Mouse (Mus musculus) midbrain, embryonic 11.5 days (tissue): ENCODE data around the gene Mapt. TPM values are rescaled to one million over a fixed set of nuclear protein-coding genes. Genes with fewer than 3 reads are reported as not detected.

ENCODE experiments used
- ATAC-seq: fragments of 200-750 bp; cut with Nextera tagmentation; 2 replicates; pipeline ENCODE4 v1.8.0; 2017; ENCODE audit warnings: moderate TSS enrichment, moderate library complexity; ENCODE audit not compliant: low FRiP score
- DNase-seq: peaks from one replicate; pipeline ENCODE4 v3.0.0; 2015; ENCODE audit warnings: low spot score; ENCODE audit errors: missing footprints
- H3K27ac ChIP-seq: fragments of 300-500 bp; sonication (generic); 2 replicates; pipeline ENCODE4 v1.5.1; 2014; ENCODE audit warnings: low read depth, low read length
- H3K27me3 ChIP-seq: fragments of 300-500 bp; sonication (generic); 2 replicates; pipeline ENCODE4 v1.6.1; 2014; ENCODE audit warnings: mild to moderate bottlenecking, low read length, moderate library complexity, mixed read lengths; ENCODE audit not compliant: control insufficient read depth, insufficient read depth
- H3K36me3 ChIP-seq: fragments of 300-500 bp; sonication (generic); 2 replicates; pipeline ENCODE4 v1.6.1; 2014; ENCODE audit warnings: mild to moderate bottlenecking, low read length, moderate library complexity, mixed read lengths; ENCODE audit not compliant: control insufficient read depth, insufficient read depth
- H3K4me1 ChIP-seq: fragments of 300-500 bp; sonication (generic); 2 replicates; pipeline ENCODE4 v1.6.1; 2014; ENCODE audit warnings: low read length; ENCODE audit not compliant: control insufficient read depth, insufficient read depth
- H3K4me2 ChIP-seq: fragments of 300-500 bp; sonication (generic); 2 replicates; pipeline ENCODE4 v1.6.1; 2014; ENCODE audit warnings: mild to moderate bottlenecking, moderate library complexity
- H3K4me3 ChIP-seq: fragments of 300-500 bp; sonication (generic); 2 replicates; pipeline ENCODE4 v1.5.1; 2014; ENCODE audit warnings: low read depth, low read length
- H3K9ac ChIP-seq: fragments of 300-500 bp; sonication (generic); 2 replicates; pipeline ENCODE4 v1.6.1; 2014; ENCODE audit warnings: low read length
- H3K9me3 ChIP-seq: fragments of 300-500 bp; sonication (generic); 2 replicates; pipeline ENCODE4 v1.6.1; 2016; ENCODE audit warnings: low read length; ENCODE audit not compliant: control insufficient read depth
- WGBS: fragments of 180-500 bp; shearing (Covaris S2); extraction: QIAGEN DNeasy Blood & Tissue Kit; methylation state at CpG from one replicate; pipeline ENCODE4 v1.1.7; 2014; 5-methylcytosine and 5-hydroxymethylcytosine counted together
- polyA plus RNA-seq: library from polyadenylated mRNA; unstranded; fragments of >200 nt; fragmentation: Nextera tagmentation; extraction: Ambion mirVana; gene quantifications from 2 replicates; pipeline ENCODE4 v1.2.1, GENCODE M21; 2014

Mapt gene
- polyA plus RNA-seq, 1 experiment from 2014 or later = 71.6 TPM

GRCm38 (mm10) chr11:104264683-104265082 is 33.5 kb downstream of the Mapt start:
- Histone ChIP-seq H3K4me1 (no peaks in the 10 kb centered on the region), H3K27ac (no peak overlapping the region), H3K27me3 (no peaks in the 10 kb centered on the region), H3K36me3 (no peaks in the 10 kb centered on the region), H3K9me3 (no peaks in the 10 kb centered on the region), H3K9ac (no peak overlapping the region), H3K4me2 (no peak overlapping the region), H3K4me3 (no peak overlapping the region)
- 84% methylated on average over 6 of the region's 6 CpGs for WGBS
- ATAC-seq (no peak), DNase-seq (no peak)

GRCm38 (mm10) chr11:104265669-104266068 is 34.5 kb downstream of the Mapt start:
- no peaks in the 10 kb centered on the region for H3K36me3 ChIP-seq
- H3K27me3 ChIP-seq = no peaks in the 10 kb centered on the region
- no peak overlapping the region for H3K4me2 ChIP-seq
- H3K9me3 ChIP-seq = no peaks in the 10 kb centered on the region
- ATAC-seq (no peak), DNase-seq (no peak)
- H3K4me3 ChIP-seq = no peak overlapping the region
- H3K9ac ChIP-seq = no peak overlapping the region
- no peak overlapping the region for H3K27ac ChIP-seq
- H3K4me1 ChIP-seq = no peaks in the 10 kb centered on the region

- Histone ChIP-seq H3K9ac (no peak overlapping the region), H3K4me2 (no peak overlapping the region), H3K9me3 (no peaks in the 10 kb centered on the region), H3K27ac (no peak overlapping the region), H3K36me3 (no peaks in the 10 kb centered on the region), H3K4me3 (no peak overlapping the region), H3K4me1 (no peaks in the 10 kb centered on the region), H3K27me3 (no peaks in the 10 kb centered on the region)
- ATAC-seq (no peak), DNase-seq (no peak)
- WGBS = 86% methylated on average over 11 of the region's 11 CpGs
These were observed 36.2 kb downstream of the Mapt start for GRCm38 (mm10) chr11:104267380-104267779.

GRCm38 (mm10) chr11:104269385-104269822 is 38.2 kb downstream of the Mapt start:
- 70% methylated on average over 9 of the region's 9 CpGs for WGBS
- Histone ChIP-seq H3K27me3 (no peaks in the 10 kb centered on the region), H3K4me1 (no peaks in the 10 kb centered on the region), H3K4me2 (no peak overlapping the region), H3K27ac (no peak overlapping the region), H3K9me3 (no peaks in the 10 kb centered on the region), H3K4me3 (no peak overlapping the region), H3K9ac (no peak overlapping the region), H3K36me3 (no peaks in the 10 kb centered on the region)
- DNase-seq (no peak), ATAC-seq (no peak)

DNA sequence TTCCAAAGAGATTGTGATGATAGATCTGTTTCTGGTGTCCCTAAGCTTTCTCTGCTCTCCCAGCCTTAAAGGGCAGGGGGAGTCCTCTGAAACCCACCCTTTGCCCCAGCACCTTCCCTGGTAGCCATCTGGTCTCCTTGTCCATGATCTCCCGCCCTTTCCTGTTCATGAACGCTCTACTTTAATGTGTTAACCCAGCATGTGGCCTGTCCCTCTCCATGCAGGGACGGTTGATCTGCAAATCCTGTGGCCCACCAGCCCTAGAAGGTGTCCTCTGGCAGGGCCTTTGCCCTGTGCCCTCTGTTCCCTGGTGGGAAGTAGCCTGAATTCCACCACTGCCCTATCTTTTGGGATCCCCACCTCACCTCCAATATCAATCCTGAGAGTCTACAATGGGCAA is 39.3 kb downstream of the Mapt start:
- Histone ChIP-seq H3K4me3 (no peak overlapping the region), H3K27ac (no peak overlapping the region), H3K4me1 (no peaks in the 10 kb centered on the region), H3K36me3 (no peaks in the 10 kb centered on the region), H3K4me2 (no peak overlapping the region), H3K9me3 (no peaks in the 10 kb centered on the region), H3K27me3 (no peaks in the 10 kb centered on the region), H3K9ac (no peak overlapping the region)
- no peak for DNase-seq
- no peak for ATAC-seq
- WGBS = 72% methylated on average over 3 of the region's 3 CpGs

DNA sequence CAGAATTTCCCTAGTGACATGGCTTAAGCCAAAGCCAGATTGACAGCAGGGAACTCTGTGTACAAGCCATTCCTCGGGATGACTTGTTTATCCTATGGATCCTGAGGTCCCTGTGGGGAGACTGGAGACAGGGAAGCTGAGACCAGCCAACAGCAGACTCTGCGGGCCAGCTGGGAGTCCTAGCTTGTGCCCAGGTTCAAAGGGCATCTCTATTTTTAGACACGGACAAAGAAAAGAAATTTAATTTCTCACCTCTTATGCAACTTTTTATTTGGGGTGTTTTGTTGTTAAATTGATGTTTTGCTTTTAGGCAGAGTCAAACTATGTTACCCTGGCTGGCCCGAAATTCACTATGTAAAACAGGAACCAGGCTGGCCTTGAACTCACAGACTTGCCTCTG is 39.7 kb downstream of the Mapt start:
- WGBS = 72% methylated on average over 4 of the region's 4 CpGs
- Histone ChIP-seq H3K27ac (no peak overlapping the region), H3K9ac (no peak overlapping the region), H3K27me3 (no peaks in the 10 kb centered on the region), H3K4me3 (no peak overlapping the region), H3K4me1 (no peaks in the 10 kb centered on the region), H3K36me3 (no peaks in the 10 kb centered on the region), H3K9me3 (no peaks in the 10 kb centered on the region), H3K4me2 (no peak overlapping the region)
- DNase-seq = no peak
- no peak for ATAC-seq

DNA sequence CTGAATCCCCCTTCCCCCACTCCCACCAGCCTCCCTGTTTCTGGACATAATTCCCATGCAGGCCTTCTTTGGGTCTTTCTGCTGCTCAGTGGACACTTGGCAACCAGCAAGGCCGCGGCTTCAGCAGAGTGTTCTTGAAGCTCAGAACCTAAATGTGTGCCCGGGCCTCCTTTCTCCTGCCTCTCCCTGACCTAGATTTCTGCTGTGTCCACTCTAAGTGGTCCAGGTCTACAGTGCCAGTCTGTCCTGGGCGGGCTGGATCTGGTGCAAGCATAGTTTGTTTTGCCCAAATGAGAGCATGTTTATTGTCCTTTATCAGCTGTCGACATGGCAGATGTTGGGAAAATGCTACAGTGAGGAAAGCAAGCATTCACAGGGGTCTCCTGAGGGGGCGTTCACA is 40.7 kb downstream of the Mapt start:
- no peak overlapping the region for H3K4me3 ChIP-seq
- no peaks in the 10 kb centered on the region for H3K27me3 ChIP-seq
- H3K9me3 ChIP-seq = no peaks in the 10 kb centered on the region
- no peak for ATAC-seq
- no peak overlapping the region for H3K4me2 ChIP-seq
- no peak for DNase-seq
- H3K36me3 ChIP-seq = no peaks in the 10 kb centered on the region
- WGBS = 89% methylated on average over 6 of the region's 6 CpGs
- H3K4me1 ChIP-seq = no peaks in the 10 kb centered on the region
- no peak overlapping the region for H3K9ac ChIP-seq
- H3K27ac ChIP-seq = no peak overlapping the region

DNA sequence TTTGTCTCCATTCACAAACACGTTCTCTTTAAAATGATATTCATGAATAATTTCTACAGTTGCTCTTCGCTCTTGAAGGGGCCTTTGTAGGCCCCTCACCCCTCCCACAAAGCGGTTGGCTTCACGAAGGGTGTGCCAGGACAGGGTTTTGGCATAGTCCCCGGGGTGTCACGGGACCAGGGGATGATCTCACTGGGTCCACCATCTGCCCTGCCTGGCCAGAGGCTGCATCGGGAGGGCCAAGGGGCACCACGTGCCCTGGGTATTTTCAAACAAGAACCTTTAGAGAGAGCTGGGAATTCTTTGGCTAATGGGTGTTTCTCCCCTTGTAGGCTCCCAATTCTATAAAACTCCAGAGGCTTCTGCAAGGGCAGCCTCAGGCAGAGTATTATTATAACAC is 41.2 kb downstream of the Mapt start:
- ATAC-seq (no peak), DNase-seq (no peak)
- Histone ChIP-seq H3K9ac (no peak overlapping the region), H3K4me2 (no peak overlapping the region), H3K36me3 (no peaks in the 10 kb centered on the region), H3K27ac (no peak overlapping the region), H3K27me3 (no peaks in the 10 kb centered on the region), H3K4me1 (no peaks in the 10 kb centered on the region), H3K9me3 (no peaks in the 10 kb centered on the region), H3K4me3 (no peak overlapping the region)
- WGBS = 82% methylated on average over 8 of the region's 8 CpGs

GRCm38 (mm10) chr11:104275765-104276164 is 44.6 kb downstream of the Mapt start:
- no peak overlapping the region for H3K4me3 ChIP-seq
- H3K36me3 ChIP-seq = no peaks in the 10 kb centered on the region
- ATAC-seq = no peak
- H3K27me3 ChIP-seq = no peaks in the 10 kb centered on the region
- WGBS = 88% methylated on average over 7 of the region's 7 CpGs
- no peak overlapping the region for H3K9ac ChIP-seq
- H3K4me2 ChIP-seq = no peak overlapping the region
- no peaks in the 10 kb centered on the region for H3K4me1 ChIP-seq
- H3K27ac ChIP-seq = no peak overlapping the region
- no peak for DNase-seq
- H3K9me3 ChIP-seq = no peaks in the 10 kb centered on the region

GRCm38 (mm10) chr11:104278222-104278621 is 47.0 kb downstream of the Mapt start:
- Histone ChIP-seq H3K9ac (no peak overlapping the region), H3K4me1 (no peaks in the 10 kb centered on the region), H3K27me3 (no peaks in the 10 kb centered on the region), H3K4me2 (peak overlapping the region; percentile 14; the same call in 1 of the 2 replicates), H3K27ac (no peak overlapping the region), H3K36me3 (no peaks in the 10 kb centered on the region), H3K4me3 (no peak overlapping the region), H3K9me3 (no peaks in the 10 kb centered on the region)
- 4% methylated on average over 19 of the region's 20 CpGs for WGBS
- DNase-seq (peak; percentile 94), ATAC-seq (no peak)
